Mouse (Mus musculus) cerebellum, adult 18-20 months (tissue): ENCODE results near the gene Hsd11b2.

Experiments used
- DNase-seq, 2 experiments: peaks; one replicate each; pipeline ENCODE4 v3.0.0; 2021

Gene Hsd11b2

GRCm38 (mm10) chr8:105528206-105528605, 9.7 kb downstream of the Hsd11b2 start:
- no peak for DNase-seq

- DNase-seq: no peak
Observed at GRCm38 (mm10) chr8:105529271-105529670, 10.7 kb downstream of the Hsd11b2 start.

GRCm38 (mm10) chr8:105531774-105532173, 13.2 kb downstream of the Hsd11b2 start:
- DNase-seq: no peak

GRCm38 (mm10) chr8:105533439-105533838, 14.9 kb downstream of the Hsd11b2 start:
- DNase-seq: no peak

- peak; percentile 76 to 78 for DNase-seq
Observed at GRCm38 (mm10) chr8:105533892-105534329, 15.4 kb downstream of the Hsd11b2 start.

GRCm38 (mm10) chr8:105536546-105536945, 18.0 kb downstream of the Hsd11b2 start:
- DNase-seq: no peak

- DNase-seq: peak; percentile 77 to 80
Observed at GRCm38 (mm10) chr8:105537011-105537677, 18.6 kb downstream of the Hsd11b2 start.

GRCm38 (mm10) chr8:105538940-105539339, 20.4 kb downstream of the Hsd11b2 start:
- no peak for DNase-seq

GRCm38 (mm10) chr8:105542032-105542656, 23.6 kb downstream of the Hsd11b2 start:
- DNase-seq: no peak

- DNase-seq: no peak
Observed at GRCm38 (mm10) chr8:105542808-105543207, 24.3 kb downstream of the Hsd11b2 start.

GRCm38 (mm10) chr8:105543703-105544102, 25.1 kb downstream of the Hsd11b2 start:
- no peak for DNase-seq

GRCm38 (mm10) chr8:105544544-105545205, 26.1 kb downstream of the Hsd11b2 start:
- DNase-seq: peak in 1 of 2 experiments; percentile 43

GRCm38 (mm10) chr8:105545249-105545648, 26.7 kb downstream of the Hsd11b2 start:
- DNase-seq: peak; percentile 38 to 39

GRCm38 (mm10) chr8:105546384-105547350, 28.1 kb downstream of the Hsd11b2 start:
- DNase-seq: no peak

GRCm38 (mm10) chr8:105549506-105549905, 31.0 kb downstream of the Hsd11b2 start:
- peak in 1 of 2 experiments; percentile 36 for DNase-seq

- DNase-seq: no peak
Observed at GRCm38 (mm10) chr8:105550083-105550482, 31.5 kb downstream of the Hsd11b2 start.

- no peak for DNase-seq
Observed at GRCm38 (mm10) chr8:105552032-105552431, 33.5 kb downstream of the Hsd11b2 start.

GRCm38 (mm10) chr8:105552824-105553223, 34.3 kb downstream of the Hsd11b2 start:
- DNase-seq: no peak

- DNase-seq: peak; percentile 77 to 83
Observed at GRCm38 (mm10) chr8:105554087-105554486, 35.5 kb downstream of the Hsd11b2 start.

GRCm38 (mm10) chr8:105555230-105555629, 36.7 kb downstream of the Hsd11b2 start:
- no peak for DNase-seq

GRCm38 (mm10) chr8:105562863-105563262, 44.3 kb downstream of the Hsd11b2 start:
- DNase-seq: no peak

GRCm38 (mm10) chr8:105563871-105564270, 45.3 kb downstream of the Hsd11b2 start:
- no peak for DNase-seq
